Mouse (Mus musculus) heart, postnatal 10 days (tissue): ENCODE results near the gene Psmg3. TPM values are rescaled to one million over a fixed set of nuclear protein-coding genes. Genes with fewer than 3 reads are reported as not detected.

ENCODE experiments used
- DNase-seq, 2 experiments: peaks; one replicate each; pipeline ENCODE4 v3.0.0; 2021
- intact Hi-C: fragments of 180-260 bp; cut with DNase I; formaldehyde crosslinking; loops from one replicate; pipeline ENCODE4 v1.15.1; 2025
- total RNA-seq, 2 experiments: library from RNA; stranded (reverse); gene quantifications; 2 replicates each; pipeline ENCODE4 v1.2.3; 2021

Gene Psmg3
- total RNA-seq, 2 experiments from 2014 or later: 11.9 to 13.5 TPM

DNA sequence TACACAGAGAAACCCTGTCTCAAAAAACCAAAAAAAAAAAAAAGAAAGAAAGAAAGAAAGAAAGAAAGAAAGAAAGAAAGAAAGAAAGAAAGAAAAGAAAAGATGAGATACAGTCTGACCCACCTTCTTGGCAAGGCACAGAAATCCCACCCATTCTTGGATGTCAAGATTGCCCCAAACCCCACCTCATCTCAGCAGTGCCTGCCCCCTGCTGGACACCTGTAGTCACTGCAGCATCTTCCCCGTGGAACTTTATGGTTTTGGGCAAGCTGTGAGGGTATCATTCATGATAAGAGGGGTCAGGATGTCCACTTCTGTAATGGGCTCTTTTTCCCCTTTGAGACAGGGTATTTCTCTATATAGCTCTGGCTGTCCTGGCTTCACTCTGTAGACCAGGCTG lies 9.4 kb downstream of the Psmg3 start:
- DNase-seq: no peak
- intact Hi-C loops: no loop called here

DNA sequence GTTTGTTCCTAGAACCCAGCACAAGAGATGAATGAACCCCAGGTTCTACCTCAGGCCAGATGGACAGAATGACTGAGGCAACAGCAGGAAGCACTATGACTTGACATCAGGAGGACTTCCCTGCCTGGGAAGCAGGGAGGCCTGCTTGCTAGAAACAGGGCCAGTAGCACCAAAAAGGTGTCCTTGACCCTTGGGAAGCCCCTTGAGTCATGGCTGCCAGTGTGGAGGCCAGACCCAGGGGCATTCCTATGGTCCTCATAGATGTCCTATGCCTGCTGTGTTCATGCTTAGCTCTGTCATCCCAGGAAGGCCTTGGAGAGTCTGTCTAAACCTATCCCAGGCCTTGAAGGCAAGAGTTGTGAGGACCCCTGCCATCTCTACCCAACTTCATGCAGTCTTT lies 10.2 kb downstream of the Psmg3 start:
- DNase-seq: no peak
- intact Hi-C loops: no loop called here

DNA sequence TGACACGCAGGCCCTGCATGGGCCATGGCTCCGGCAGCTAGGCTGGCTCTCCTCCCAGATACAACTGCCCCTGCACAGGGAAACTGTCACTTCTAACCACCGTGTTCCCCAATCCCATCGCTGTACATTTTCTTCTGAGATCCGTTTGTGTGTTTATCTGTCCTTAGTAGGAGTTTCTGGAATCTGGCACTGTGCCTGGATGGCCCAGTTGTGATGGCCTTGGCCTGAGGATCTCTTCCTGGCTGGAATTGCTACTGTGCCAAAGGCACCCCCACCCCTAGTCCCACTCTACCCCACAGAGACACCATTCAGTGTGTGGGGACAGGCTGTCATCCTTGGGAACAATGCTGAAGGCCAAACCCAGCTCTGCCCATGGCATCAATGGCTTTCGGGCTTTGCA lies 10.7 kb downstream of the Psmg3 start:
- no peak for DNase-seq
- intact Hi-C loops: no loop called here

DNA sequence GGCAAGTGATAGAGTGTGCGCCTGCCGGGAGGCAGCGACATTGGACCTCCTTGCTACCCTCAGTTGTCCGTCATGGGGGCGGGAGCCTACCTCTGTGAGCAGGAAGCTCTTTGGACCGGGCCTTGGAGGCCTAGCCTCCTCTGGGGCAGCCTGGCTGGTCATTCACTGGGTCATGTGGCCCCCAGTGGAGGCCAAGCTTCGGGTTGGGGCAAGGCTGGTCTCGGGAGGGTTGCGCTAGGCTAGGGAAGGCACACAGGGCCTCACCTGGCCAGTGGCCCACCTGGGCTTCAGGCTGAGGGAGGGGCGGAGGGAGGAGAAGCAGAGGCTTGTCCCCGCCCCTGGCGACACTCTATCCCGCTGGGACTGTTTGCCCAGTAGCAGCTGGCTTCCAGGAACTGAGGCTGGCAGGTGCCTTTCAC lies 12.7 kb downstream of the Psmg3 start:
- DNase-seq: no peak
- intact Hi-C loops: no loop called here

DNA sequence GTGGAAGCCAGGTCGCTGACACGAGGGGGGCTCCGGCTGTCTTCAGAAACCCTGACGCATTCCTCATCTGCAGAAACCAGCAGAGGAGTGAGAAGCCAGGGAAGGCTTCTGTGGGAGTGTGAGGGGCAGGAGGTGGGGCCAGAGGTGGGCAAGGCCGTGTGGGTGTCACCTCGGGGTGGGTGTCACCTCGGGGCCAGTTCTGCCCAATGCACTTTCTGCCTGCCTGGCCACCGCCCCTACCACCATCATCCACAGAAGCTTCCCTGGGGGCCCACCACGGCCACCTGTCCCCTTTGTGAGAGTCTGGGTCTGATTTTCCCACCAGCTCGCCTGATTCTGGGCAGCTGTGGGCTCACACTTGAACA lies 13.6 kb downstream of the Psmg3 start:
- DNase-seq: no peak
- intact Hi-C loops: no loop called here

DNA sequence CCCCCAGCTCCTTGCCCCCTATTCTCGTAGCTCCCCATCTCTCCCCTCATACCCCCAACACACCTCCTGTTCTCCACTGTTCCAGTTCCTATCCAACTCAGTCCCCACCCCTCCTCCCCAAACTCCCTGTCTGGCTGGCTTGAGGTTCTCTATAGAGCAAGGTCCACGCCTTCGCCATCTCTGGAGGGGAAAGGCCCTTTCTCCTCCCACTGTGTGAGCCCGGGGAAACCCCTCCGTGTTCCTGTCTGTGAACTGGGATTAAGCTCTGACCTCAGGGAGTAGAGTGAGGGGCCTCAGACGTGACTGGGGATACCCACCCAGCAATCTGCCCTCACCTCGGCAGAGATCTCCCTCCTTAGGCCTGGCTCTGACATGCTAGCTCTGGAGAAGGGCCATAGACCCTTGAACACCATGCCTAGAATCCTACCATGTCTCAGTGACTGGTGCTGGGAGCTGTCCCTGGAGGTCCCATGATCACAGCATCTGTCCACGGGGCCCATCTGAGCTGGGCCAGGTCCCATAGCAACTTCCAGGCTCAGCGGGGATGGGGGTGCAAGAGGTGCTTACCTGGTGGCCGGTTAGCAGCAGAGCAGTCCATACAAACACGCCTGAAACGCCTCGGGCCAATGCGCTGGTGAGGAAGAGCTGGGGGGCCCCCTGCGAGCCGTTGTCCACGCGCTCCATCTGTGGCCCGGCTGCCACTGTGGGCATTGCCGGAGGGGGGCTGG lies 14.1 kb downstream of the Psmg3 start:
- intact Hi-C loops: no loop called here
- no peak for DNase-seq

DNA sequence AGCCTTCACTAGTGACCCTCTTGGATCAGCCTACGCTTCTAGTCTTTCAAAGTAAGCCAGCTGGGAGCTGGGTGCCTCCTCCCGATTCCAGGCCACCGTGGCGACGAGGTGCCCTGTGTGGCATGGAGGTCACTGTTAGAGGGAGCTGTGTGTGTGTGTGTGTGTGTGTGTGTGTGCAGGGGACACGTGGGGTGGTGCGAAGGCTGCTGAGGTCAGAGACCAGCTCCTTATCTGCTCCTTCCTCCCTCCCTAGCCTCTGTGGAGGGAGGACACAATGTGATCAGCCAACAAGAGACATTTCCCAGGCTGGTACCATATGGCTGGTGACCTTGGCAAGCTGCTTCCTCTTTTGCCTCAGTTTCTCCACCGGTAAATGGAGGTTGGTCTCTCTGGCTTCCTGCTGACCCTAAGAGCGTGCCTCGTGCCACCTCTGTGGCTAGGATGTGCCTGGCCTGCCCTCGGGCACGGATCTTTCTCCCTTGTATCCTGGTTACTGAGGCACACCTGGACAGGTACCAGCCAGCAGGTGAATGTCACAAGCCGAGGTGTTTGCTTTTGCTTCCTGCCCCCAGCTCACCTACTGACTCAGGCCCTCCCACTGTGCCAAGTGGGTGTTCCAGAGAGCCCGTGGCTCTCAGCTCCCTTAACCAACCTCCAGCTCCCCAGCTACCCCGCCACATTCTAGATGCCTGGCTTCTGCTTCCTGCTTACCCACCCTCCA lies 14.8 kb downstream of the Psmg3 start:
- intact Hi-C loops: no loop called here
- DNase-seq: no peak

DNA sequence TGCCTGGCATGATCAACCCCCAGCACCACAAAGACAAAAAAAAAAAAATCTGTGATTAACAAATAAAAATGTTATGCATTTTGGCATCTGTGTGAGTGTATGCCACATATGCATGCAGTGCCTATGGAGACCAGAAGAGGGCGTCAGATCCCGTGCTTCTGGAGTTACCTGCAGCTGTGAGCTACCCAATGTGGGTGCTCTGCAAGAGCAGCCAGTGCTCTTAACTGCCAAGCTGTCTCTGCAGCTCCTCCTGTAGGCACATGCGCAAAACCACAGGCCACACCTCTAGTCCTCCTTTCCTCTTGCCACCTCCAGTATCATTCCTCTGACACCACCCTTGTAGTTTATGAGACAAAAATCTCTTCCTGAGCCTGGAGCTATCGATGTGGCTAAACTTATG lies 17.3 kb downstream of the Psmg3 start:
- intact Hi-C loops: no loop called here
- no peak for DNase-seq

DNA sequence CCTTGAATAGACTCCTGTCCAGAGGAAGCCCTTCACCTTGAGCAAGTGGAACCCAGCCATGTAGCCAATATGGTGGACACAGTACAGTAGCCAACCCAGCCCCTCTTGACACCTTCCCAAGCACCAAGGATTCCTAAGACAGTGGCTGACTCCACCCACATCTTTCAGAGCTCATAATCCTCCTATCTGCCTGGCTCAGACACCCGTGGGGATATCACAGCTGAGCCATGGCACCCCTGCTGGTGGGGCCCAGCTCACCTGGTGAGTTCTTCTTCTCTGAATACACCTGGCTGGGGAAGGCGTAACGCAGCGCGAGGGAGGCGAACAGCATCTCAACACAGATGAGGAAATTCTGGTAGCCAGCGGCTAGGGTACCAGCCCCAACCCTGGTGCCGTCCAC lies 20.8 kb downstream of the Psmg3 start:
- intact Hi-C loops: no loop called here
- no peak for DNase-seq

DNA sequence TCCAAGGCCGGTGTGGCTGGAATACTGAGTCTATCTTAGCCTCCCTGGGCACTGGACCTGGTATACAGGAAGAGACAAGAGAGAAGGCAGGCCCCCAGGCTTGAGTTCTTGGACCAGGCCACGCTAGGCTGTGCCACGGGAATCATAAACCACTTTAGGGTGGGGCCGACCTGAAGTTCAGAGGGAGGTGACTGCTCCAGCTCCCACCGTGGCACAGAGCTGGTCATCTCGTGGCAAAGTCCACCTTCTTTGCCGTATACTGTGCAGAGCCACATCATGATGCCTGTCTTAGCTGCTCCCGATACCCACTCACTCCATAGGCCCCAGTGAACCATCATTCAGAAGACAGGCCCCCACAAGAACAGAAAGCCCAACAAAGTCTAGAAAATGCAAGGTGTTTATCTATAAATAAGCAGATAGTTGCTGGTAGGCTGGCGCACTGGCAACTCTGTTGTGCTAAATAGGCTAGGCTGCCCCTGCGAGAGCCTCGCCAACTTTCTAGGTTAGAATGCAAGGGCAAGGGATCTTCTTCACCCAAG lies 22.0 kb downstream of the Psmg3 start:
- no peak for DNase-seq
- intact Hi-C loops: no loop called here

DNA sequence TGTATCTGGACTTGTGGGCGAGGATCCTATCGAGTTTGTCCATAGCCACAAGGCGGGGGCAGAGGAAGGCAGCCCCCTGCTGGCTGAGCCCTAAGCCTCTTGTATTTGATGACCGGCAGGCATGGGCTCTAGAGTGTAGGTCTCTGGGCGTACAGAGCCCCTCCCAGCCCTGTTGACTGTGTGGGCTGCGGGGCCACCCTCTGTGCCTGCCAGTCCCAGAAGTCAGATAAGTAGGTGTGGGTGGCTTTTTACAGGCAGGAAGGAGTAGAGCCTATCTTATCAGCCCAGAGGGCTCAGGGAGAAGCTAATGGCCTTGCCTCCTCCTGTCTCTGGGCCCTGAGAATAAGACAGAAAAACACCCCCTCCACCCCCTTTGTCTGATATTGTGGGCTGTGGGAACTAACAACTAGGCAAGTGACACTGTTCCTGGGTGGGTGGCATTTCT lies 22.6 kb downstream of the Psmg3 start:
- no peak for DNase-seq
- intact Hi-C loops: no loop called here

DNA sequence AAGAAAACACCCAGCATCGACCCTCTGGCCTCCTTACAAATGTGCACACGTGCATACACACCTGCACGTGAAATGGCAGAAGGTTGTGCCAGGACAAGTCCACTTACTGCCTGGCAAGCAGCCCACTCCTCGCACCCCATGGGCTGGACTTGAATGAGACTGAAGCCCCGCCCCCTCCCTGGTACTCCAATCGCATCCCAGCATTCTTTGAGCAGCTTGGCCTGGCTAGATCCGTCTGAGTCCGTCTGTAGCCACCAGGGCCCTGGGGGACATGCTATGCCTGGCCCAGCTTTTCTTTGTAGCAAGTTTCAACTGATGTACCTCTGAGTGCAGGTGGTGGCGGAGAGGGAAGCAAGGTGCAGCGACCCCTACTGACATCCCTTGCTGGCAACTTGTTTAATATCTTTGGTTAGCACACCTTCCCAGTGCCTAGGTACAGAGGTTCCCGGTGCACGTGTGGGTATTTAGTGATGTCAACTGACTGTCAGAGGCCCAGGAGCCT lies 23.0 kb downstream of the Psmg3 start:
- DNase-seq: peak; percentile 64 to 75
- intact Hi-C loops: no loop called here

DNA sequence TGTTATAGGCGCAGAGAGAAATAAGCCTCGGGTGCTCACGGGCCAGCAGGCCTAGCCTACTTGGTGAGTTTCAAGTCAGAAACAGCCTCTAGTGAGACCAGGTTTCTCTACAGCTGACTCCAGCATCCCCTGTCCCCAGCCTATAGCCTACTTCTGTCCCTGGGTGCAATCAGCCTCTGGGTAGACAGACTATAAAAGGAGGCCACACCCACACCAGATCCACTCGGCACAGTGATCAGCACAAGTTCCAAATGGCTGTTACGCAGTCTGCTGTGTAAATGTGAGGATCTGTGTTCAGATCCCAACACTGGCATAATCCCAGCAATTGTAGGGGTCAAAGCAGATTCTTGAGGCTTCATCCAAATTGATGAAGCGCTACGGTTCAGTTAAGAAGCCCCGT lies 23.5 kb downstream of the Psmg3 start:
- no peak for DNase-seq
- intact Hi-C loops: no loop called here

DNA sequence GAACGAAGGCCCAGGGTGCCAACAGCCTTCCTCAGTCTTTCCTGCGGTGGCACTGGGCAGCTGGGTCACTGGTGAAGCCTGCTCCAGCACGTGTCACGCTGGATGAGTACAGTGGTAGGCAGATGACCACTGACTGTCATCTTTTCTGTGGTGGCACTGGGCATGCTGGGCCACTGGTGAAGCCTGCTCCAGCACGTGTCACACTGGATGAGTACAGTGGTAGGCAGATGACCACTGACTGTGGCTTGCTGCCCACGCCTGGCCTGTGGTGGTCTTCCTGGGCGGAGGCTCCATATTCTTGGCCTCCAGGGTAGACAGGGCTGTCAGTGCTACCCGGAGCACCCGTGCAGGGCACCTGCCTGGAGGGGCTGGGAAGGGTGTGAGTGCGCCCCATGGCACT lies 24.8 kb downstream of the Psmg3 start:
- DNase-seq: no peak
- intact Hi-C loops: no loop called here

DNA sequence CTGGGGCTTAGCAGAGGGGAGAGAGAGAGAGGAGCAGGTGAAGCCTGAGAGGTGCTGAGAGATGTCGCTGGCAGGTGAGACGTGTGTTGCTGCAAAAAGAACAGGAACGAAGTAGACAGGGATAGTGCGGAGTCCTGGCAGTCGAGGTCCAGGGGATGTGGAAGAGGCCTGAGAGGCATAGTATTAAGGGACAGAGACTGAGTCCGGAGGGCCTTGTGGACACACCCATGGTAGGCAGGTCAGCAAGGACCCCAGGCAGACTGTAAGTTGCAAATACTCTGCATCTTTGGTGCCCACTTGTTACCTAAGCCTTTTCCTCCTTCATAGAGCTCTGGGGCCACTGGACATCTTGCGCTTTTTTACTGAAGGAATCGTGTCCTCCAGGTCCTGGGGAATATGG lies 25.5 kb downstream of the Psmg3 start:
- no peak for DNase-seq
- intact Hi-C loops: no loop called here

DNA sequence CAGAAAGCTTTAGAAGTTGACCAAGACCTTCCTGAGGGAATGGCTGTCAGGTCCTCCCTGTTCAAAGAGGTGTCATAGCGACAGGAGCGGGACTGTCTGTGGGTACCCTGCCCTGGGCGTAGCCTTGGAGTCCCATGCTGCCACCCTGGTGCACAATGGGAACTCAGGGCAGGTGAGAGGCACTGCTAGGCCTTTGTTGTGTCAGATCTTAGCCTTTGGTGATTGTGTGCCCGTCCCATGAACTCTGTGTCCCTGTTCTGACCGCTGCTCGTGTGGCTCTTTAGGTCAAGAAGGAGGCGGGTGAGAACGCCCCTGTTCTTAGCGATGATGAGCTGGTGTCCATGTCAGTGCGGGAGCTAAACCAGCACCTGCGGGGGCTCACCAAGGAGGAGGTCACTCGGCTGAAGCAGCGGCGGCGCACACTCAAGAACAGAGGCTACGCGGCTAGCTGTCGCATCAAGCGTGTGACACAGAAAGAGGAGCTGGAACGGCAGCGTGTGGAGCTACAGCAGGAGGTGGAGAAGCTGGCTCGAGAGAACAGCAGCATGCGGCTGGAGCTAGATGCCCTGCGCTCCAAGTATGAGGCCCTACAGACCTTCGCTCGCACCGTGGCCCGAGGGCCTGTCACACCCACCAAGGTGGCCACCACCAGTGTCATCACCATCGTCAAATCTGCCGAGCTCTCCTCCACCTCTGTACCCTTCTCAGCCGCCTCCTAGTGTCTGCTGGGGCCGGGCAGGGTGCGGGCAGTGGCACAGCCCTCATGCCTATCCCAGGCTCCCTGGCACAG lies 26.7 kb downstream of the Psmg3 start:
- no peak for DNase-seq
- intact Hi-C loops: no loop called here

DNA sequence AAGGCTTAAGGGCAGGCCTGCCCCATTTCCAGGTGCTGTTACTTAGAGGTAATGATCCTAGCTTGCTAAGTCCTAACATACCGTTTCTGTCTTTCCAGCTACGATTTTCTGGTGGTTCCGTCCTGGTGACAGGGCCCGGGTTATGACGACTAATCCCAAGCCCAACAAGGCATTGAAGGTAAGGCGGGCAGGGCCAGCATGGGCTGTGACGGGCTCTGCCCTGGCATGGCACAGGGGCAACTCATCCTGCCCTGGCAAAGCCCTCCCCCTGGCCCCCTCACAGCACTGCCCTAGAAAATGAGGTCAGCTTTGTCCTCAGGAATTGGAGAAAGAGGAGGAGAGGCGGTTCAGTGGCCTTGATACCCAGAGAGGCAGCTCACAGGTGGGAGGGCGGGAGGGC lies 27.6 kb downstream of the Psmg3 start:
- no peak for DNase-seq
- intact Hi-C loops: no loop called here

DNA sequence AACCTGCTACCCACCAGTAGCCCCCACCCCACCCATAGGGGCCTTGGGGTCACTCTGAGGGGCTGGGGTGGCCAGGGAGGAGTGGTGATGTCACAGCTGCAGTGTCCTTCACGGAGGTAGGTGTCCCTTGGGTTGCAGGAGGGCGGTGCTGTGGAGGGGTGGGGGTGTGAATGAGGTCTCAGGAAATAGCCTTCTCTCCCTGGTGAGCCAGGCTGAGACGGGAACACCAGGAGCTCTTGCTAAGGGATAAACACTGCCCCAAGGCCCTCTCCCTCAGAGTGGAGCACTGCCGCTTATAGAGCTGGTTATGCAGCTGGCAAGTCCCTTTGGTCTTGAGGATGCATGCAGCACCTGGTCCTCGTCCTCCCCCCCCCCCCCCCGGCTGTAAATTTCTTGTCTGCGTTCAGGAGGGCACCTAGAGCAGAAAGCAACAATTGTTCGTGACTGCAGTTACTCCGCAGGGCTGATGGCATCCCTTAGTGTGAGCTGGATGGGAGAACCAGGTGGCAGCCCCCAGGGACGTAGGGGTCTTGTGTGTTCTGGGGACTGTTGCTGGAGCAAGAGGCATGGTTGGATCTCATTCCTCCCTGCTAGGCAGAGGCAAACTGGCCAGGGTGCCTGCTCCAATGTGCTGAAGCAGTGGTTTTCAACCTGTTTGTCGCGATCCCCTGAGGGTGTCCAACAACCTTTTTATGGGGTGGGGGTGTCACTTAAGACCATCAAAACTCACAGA lies 28.4 kb downstream of the Psmg3 start:
- intact Hi-C loops: no loop called here
- DNase-seq: no peak

DNA sequence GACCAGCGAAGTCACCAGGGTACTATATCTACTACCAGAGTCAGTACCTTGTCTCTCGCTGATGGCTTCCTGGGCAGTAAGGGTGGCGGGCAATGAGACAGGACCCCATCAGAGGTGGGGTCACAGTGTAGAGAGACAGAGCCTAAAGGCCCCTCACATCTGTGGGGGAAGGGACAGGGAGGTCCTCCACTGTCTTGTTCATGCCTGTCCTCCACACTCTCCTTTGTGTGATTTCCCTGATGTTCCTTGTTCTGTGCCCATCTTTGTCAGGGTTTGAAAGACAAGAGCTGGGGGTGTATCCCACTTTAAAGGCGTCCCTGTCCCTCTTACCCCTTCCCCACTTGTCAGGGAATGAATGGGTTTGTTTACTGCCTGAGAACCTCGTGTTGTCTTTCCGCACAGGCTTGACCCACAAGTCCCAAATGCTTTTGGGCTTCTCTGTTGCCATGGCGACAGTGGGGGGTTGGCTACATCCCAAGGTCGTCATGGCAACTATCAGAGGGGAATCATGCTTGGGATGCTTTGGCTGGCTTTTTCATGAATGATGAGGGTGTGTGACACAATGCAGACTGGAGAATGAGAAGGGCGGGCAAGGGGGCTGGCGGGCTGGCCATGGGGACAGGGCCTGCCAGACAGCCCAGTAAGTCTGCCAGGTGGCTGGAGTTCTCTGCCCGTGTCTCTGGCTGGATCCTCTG lies 29.1 kb downstream of the Psmg3 start:
- intact Hi-C loops: no loop called here
- DNase-seq: peak; percentile 95 to 96

DNA sequence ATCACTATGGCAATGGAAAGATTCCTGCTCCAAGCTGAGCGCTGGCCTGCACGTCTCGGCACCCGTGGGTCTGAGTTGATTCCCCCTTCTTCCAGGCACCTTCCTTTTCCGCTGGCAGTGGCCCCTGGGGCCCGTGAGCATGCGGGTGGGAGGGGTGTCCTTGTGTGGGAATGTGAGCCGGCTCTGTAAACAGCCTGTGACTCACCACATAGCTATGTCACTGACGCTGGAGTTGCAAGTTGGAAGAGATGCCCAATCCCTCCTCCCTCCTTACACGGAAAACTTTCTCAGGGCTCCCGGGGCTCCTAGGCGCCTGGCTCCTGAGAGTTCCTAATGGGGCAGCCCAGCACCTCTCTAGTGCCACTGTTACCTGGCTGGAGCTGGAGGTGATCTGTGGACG lies 29.8 kb downstream of the Psmg3 start:
- intact Hi-C loops: no loop called here
- peak; percentile 93 to 95 for DNase-seq
